Mouse (Mus musculus) forebrain, embryonic 10.5 days (tissue): ENCODE data around the gene Dlg2. TPM values are rescaled to one million over a fixed set of nuclear protein-coding genes. Genes with fewer than 3 reads are reported as not detected.

Experiments
- DNase-seq: peaks from one replicate; pipeline ENCODE4 v3.0.0-alpha.2; 2017; ENCODE audit warnings: low spot score; ENCODE audit errors: extremely low spot score
- H3K27ac ChIP-seq: fragments of 300-500 bp; sonication (generic); 2 replicates; pipeline ENCODE4 v1.5.1; 2016; ENCODE audit warnings: mild to moderate bottlenecking
- H3K27me3 ChIP-seq: fragments of 300-500 bp; sonication (generic); 2 replicates; pipeline ENCODE4 v1.6.1; 2016; ENCODE audit warnings: mild to moderate bottlenecking; ENCODE audit not compliant: poor library complexity, severe bottlenecking
- H3K36me3 ChIP-seq: fragments of 300-500 bp; sonication (generic); replicated peaks from 2 replicates; pipeline ENCODE4 v1.6.1; 2016; ENCODE audit warnings: mild to moderate bottlenecking, moderate library complexity
- H3K4me1 ChIP-seq: fragments of 300-500 bp; sonication (generic); 2 replicates; pipeline ENCODE4 v1.6.1; 2016
- H3K4me3 ChIP-seq: fragments of 300-500 bp; sonication (generic); 2 replicates; pipeline ENCODE4 v1.5.1; 2016; ENCODE audit warnings: mild to moderate bottlenecking, moderate library complexity
- H3K9me3 ChIP-seq: fragments of 300-500 bp; sonication (generic); 2 replicates; pipeline ENCODE4 v1.6.1; 2016; ENCODE audit warnings: mild to moderate bottlenecking, moderate library complexity
- WGBS: fragments of 180-500 bp; shearing (Covaris S2); methylation state at CpG from one replicate; pipeline ENCODE4 v1.1.7; 2016; 5-methylcytosine and 5-hydroxymethylcytosine counted together
- polyA plus RNA-seq: library from polyadenylated mRNA; unstranded; fragments of >200 nt; fragmentation: Nextera tagmentation; extraction: Ambion mirVana; gene quantifications from 2 replicates; pipeline ENCODE4 v1.2.1, GENCODE M21; 2016

The Dlg2 gene
- polyA plus RNA-seq, 1 experiment from 2014 or later = 0.95 TPM

GRCm38 (mm10) chr7:91862806-91863531 lies 1386.5 kb downstream of the Dlg2 start:
- no peaks in the 10 kb centered on the region for H3K27me3 ChIP-seq
- H3K4me3 ChIP-seq = no peak overlapping the region
- H3K27ac ChIP-seq = no peak overlapping the region
- no peaks in the 10 kb centered on the region for H3K36me3 ChIP-seq
- WGBS = 74% methylated on average over 5 of the region's 5 CpGs
- H3K9me3 ChIP-seq = no peaks in the 10 kb centered on the region
- 0 out of 2 replicates have a peak, but pooled peaks cover 4% of the 10 kb centered on the region for H3K4me1 ChIP-seq
- DNase-seq = no peak

GRCm38 (mm10) chr7:91868919-91869318 lies 1392.4 kb downstream of the Dlg2 start:
- WGBS = 95% methylated on average over 1 of the region's 1 CpGs
- no peaks in the 10 kb centered on the region for H3K9me3 ChIP-seq
- DNase-seq = no peak
- H3K27me3 ChIP-seq = no peaks in the 10 kb centered on the region
- H3K27ac ChIP-seq = no peak overlapping the region
- no peaks in the 10 kb centered on the region for H3K4me1 ChIP-seq
- no peak overlapping the region for H3K4me3 ChIP-seq
- no peaks in the 10 kb centered on the region for H3K36me3 ChIP-seq

- no peak for DNase-seq
- Histone ChIP-seq H3K4me1 (no peaks in the 10 kb centered on the region), H3K27ac (no peak overlapping the region), H3K36me3 (no peaks in the 10 kb centered on the region), H3K4me3 (no peak overlapping the region), H3K9me3 (no peaks in the 10 kb centered on the region), H3K27me3 (no peaks in the 10 kb centered on the region)
- WGBS = 89% methylated on average over 1 of the region's 1 CpGs
Measured at GRCm38 (mm10) chr7:91876831-91877230, 1400.4 kb downstream of the Dlg2 start.

GRCm38 (mm10) chr7:91877804-91878203 lies 1401.3 kb downstream of the Dlg2 start:
- H3K36me3 ChIP-seq = no peaks in the 10 kb centered on the region
- no peaks in the 10 kb centered on the region for H3K27me3 ChIP-seq
- no peaks in the 10 kb centered on the region for H3K4me1 ChIP-seq
- 92% methylated on average over 2 of the region's 2 CpGs for WGBS
- H3K27ac ChIP-seq = no peak overlapping the region
- no peak for DNase-seq
- H3K4me3 ChIP-seq = no peak overlapping the region
- no peaks in the 10 kb centered on the region for H3K9me3 ChIP-seq

DNA sequence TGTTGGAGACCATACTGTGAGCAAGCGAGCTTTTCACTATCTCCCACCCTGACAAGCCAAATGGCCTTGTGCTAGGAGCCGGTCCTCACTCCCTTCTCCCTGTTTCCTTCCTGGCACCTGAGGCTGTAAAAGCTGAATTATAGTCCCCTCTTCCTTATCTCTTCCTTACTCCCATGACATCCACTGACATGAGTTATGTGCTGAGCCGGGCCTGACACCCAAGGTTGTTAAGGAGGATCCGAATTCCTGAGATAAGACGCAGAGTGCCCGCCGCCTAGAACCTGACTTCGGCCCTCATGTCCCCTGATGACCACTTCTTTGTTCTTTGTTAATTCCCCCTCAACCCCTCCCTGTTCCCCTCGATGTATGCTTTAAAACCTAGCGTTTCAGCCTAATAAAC lies 1409.9 kb downstream of the Dlg2 start:
- Histone ChIP-seq H3K4me1 (no peaks in the 10 kb centered on the region), H3K27ac (no peak overlapping the region), H3K9me3 (no peaks in the 10 kb centered on the region), H3K27me3 (no peaks in the 10 kb centered on the region), H3K36me3 (no peaks in the 10 kb centered on the region), H3K4me3 (no peak overlapping the region)
- no peak for DNase-seq
- 91% methylated on average over 10 of the region's 10 CpGs for WGBS

DNA sequence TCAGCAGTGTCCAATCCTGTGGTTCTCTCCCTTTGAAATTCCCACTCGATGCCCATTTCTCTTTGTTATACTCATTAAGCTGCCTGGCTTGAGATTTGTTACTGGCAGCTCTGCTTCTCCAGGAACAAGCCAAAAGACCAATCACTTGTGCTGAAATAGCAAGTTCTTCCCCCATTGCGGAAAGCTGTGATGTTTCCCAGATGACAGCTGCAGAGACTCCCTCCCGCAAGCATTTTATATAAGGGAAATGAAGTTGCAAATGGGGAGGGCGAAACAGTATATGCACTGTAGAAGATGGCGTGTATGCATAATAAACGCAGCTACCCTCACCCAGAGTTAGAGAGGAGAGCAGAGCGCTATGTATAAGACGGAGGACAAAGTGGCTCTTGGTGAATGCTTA lies 1417.5 kb downstream of the Dlg2 start:
- H3K27me3 ChIP-seq = no peaks in the 10 kb centered on the region
- H3K4me1 ChIP-seq = no peaks in the 10 kb centered on the region
- no peak for DNase-seq
- H3K36me3 ChIP-seq = no peaks in the 10 kb centered on the region
- no peaks in the 10 kb centered on the region for H3K9me3 ChIP-seq
- H3K4me3 ChIP-seq = no peak overlapping the region
- H3K27ac ChIP-seq = no peak overlapping the region
- WGBS = 91% methylated on average over 8 of the region's 8 CpGs

DNA sequence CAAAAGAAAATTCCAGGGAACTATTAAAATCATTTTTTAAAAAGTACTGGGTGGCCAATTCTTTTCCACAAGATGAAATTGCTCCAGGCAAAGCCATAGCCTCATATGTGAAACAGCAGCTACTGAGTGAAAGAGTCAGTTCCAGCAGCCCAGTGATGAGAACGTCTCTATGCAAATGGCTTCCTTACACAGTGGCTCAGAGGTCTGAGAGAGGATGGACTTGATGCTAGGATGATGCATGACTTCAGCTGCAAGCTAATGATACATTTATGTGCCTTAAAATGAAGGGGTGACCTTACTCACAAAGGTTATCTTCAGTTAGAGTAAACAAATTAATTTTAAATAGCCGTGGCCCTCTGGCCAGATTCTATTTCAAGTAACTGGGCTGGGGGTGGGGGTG lies 1420.5 kb downstream of the Dlg2 start:
- no peaks in the 10 kb centered on the region for H3K9me3 ChIP-seq
- H3K27me3 ChIP-seq = no peaks in the 10 kb centered on the region
- WGBS = 60% methylated on average over 2 of the region's 2 CpGs
- H3K27ac ChIP-seq = no peak overlapping the region
- no peak overlapping the region for H3K4me3 ChIP-seq
- DNase-seq = no peak
- no peaks in the 10 kb centered on the region for H3K4me1 ChIP-seq
- H3K36me3 ChIP-seq = no peaks in the 10 kb centered on the region

- Histone ChIP-seq H3K36me3 (no peaks in the 10 kb centered on the region), H3K4me1 (no peaks in the 10 kb centered on the region), H3K27me3 (no peaks in the 10 kb centered on the region), H3K4me3 (no peak overlapping the region), H3K27ac (no peak overlapping the region), H3K9me3 (no peaks in the 10 kb centered on the region)
- DNase-seq = no peak
- WGBS = 90% methylated on average over 2 of the region's 2 CpGs
Measured at GRCm38 (mm10) chr7:91897509-91897908, 1421.0 kb downstream of the Dlg2 start.

DNA sequence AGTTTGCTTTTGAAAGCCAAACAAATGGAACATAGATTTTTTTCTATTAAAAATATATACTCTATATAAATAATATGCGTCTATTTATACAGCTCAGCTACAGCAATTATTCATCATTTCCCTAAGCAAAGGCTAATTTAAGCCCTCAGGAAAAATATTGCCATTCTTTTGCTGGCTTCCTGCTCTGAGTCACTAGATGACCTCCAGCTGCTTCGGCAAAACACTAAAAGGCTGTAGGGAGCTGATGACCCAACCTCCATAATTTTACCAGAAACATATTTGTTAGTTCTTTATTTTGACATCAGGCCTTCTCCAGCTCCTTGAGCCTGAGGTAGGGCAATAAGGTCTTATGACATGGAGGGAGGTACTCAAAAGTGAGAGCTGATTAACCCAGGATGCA lies 1426.0 kb downstream of the Dlg2 start:
- no peaks in the 10 kb centered on the region for H3K9me3 ChIP-seq
- H3K27ac ChIP-seq = no peak overlapping the region
- H3K4me3 ChIP-seq = no peak overlapping the region
- no peak for DNase-seq
- no peaks in the 10 kb centered on the region for H3K27me3 ChIP-seq
- 89% methylated on average over 2 of the region's 2 CpGs for WGBS
- H3K36me3 ChIP-seq = no peaks in the 10 kb centered on the region
- no peaks in the 10 kb centered on the region for H3K4me1 ChIP-seq

DNA sequence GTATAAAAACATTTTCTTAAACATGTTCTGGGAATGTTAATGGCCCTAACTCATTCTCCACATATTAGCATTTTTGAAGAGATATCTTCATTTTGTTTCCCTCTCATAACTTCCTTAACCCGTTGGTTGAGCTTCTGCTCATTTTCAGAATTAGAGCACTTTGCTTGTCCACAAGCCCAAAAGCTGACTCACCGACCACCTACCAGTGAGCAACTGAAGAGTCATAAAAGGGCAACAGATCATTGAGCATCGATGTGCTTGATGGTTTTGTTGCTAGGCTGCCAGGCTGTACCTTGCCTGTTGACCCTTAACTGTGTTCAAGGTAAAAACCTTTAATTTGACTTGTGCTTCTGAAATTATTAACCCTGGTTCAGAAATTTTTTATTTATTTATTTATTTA lies 1440.3 kb downstream of the Dlg2 start:
- Histone ChIP-seq H3K27me3 (no peaks in the 10 kb centered on the region), H3K27ac (no peak overlapping the region)
- WGBS = 92% methylated on average over 3 of the region's 3 CpGs

DNA sequence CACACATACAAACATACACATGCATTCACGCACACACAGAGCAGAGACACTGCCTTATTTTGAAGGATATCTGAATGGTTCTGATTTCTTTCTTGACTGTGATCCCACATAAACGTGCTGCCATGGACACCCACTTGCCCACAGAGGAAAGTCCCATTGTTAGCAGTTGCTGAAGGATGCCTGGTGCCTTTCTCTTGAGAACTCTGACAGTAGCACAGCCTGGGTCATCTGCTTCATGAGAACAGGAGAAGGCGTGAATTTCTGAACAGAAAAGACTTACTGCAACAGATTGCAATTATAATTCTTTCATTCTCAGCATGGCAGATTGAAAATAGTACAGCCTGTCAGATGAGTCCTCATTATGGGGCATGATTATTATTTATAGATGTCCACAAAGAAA lies 1442.6 kb downstream of the Dlg2 start:
- Histone ChIP-seq H3K4me1 (no peaks in the 10 kb centered on the region), H3K9me3 (no peaks in the 10 kb centered on the region), H3K4me3 (no peak overlapping the region), H3K27me3 (no peaks in the 10 kb centered on the region), H3K36me3 (no peaks in the 10 kb centered on the region), H3K27ac (no peak overlapping the region)
- WGBS = 81% methylated on average over 3 of the region's 3 CpGs
- no peak for DNase-seq

More for the DNA sequence above, 1440.3 kb downstream of the Dlg2 start:
- Histone ChIP-seq H3K36me3 (no peaks in the 10 kb centered on the region), H3K4me1 (no peaks in the 10 kb centered on the region), H3K9me3 (no peaks in the 10 kb centered on the region), H3K4me3 (no peak overlapping the region)
- no peak for DNase-seq

- 83% methylated on average over 3 of the region's 3 CpGs for WGBS
- Histone ChIP-seq H3K9me3 (no peaks in the 10 kb centered on the region), H3K36me3 (no peaks in the 10 kb centered on the region), H3K4me1 (no peaks in the 10 kb centered on the region), H3K4me3 (no peak overlapping the region), H3K27me3 (no peaks in the 10 kb centered on the region), H3K27ac (no peak overlapping the region)
- no peak for DNase-seq
Measured at GRCm38 (mm10) chr7:91919738-91920137, 1443.3 kb downstream of the Dlg2 start.

DNA sequence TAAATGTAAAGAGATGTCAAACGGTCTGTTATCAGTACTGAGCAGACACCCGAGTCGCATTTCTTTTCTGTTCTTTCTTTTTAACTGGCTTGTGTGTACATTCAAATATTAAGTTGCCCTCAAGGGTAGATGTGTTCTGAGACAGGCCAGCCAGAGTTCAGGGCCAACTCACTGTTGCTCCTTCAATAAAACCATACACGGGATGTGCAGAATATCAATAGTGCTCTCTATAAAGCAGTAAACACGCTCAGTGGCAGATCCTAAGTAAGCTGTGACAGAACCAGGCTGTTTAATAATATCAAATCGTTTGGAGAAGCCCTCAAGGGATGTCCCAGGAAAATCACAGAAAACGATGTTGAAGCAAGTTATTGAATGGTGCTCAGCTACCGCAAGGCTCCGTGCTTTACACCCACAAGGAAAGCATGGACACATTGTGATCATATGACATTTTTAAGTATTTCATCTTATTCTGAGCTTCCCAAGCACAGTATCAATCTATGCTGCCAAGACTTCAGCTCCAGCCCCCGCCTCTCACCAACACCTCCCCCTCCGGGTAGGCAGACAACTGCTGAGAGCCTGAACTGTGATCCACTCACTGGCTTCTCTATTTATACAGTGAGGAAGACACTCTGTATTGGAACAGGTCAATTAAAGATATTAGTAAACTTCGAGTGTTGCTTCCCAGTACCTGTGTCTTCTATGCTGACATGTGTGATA lies 1458.6 kb downstream of the Dlg2 start:
- H3K27me3 ChIP-seq = no peaks in the 10 kb centered on the region
- no peaks in the 10 kb centered on the region for H3K9me3 ChIP-seq
- no peak overlapping the region for H3K27ac ChIP-seq
- DNase-seq = no peak
- 0 out of 2 replicates have a peak, but pooled peaks cover 3% of the 10 kb centered on the region for H3K4me1 ChIP-seq
- no peak overlapping the region for H3K4me3 ChIP-seq
- no peaks in the 10 kb centered on the region for H3K36me3 ChIP-seq
- 84% methylated on average over 12 of the region's 12 CpGs for WGBS
